Mouse (Mus musculus) testis, postnatal 10 days (tissue): ENCODE data around the gene Ccdc153.

Experiments
- DNase-seq: peaks from one replicate; pipeline ENCODE4 v3.0.0; 2021; ENCODE audit warnings: low spot score

Gene Ccdc153

DNA sequence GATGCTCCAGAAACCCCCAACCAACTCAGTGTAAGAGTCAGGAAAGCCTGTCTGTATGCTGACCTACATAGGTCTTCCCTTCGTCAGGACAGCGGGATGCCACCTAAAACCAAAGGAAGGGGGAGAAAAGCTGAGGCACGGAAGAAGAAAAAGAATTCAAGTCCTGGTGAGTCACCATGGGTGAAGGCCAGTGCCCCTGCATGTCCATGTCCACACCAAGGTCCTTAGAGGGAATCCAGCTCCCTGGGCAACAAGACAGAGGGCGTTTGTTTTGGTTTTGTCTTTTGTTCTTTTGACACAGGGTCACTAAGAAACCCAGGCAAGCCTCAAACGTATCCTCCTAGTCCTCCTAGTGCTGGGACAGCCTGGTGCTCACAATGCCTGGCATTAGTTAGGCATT, 435 bp downstream of the Ccdc153 start:
- no peak for DNase-seq

GRCm38 (mm10) chr9:44241418-44241817, 942 bp downstream of the Ccdc153 start:
- no peak for DNase-seq

- no peak for DNase-seq
Measured at GRCm38 (mm10) chr9:44243621-44244020, 3.1 kb downstream of the Ccdc153 start.

GRCm38 (mm10) chr9:44247907-44248306, 7.4 kb downstream of the Ccdc153 start:
- no peak for DNase-seq

DNA sequence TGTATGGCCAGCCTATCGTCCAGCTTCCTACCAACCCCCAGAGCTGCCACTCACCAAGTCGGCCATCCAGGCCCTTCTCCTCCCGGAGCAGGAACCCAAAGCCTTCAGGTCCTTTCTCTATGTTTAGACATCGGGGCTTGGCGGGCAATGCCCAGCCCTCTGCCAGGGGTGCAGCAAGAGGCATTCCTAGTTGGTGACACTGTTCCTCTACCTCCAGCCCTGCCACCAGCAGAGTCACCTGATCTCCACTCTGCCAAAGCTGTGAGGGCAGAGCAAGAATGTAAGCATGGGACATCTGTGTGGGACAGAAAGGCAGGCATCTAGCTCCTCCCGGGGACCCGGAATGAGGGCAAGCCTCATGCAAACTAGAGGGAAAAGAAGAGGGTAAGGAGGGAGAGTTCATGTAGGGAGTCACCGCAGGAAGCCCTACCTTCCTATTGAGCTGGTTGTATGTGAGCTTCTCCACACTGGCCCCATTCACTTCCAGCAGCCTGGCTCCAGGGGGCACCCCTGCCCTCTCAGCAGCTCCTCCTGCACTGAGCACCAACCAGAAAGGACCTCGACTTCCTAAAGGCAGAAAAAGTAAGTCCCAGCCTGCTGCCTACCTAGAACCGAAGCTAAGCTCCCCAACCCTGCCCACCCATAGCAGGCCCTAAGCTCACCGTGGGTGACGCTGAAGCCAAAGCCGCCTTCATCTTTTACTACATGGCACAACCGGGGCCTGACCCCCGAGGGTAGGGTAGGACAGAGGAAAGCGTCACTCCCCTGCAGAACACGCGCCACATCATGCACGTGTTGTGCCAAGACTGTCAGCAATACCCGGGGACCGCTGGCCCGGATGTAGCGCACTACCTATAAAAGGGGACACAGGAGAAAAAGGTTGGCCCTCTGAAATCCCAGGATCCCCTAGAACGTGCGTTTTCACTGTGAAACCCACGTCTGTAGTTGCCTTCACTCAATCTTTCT, 9.0 kb downstream of the Ccdc153 start:
- DNase-seq = peak; percentile 77

DNA sequence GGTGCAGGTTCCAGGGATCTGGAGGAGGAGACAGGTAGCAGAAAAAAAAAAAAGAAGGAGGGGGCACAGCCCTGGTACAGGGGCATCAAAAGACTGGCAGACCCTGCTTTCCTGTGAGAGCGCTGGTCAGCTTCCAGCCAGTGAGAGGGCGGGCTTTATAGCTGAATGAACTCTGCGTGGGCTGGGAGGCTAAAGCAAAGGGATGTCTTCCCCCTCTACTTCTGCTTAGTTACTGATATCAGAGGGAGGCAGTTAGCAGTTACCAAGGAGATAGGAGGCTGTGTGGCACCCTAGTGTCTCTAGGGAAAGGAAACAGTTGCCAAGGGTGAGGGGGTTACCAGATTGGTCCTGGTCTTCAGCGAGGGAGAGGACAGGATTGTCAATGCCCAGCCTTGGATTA, 10.0 kb downstream of the Ccdc153 start:
- DNase-seq = no peak

GRCm38 (mm10) chr9:44251314-44251713, 10.8 kb downstream of the Ccdc153 start, which contains the start of gene Pdzd3:
Gene Pdzd3 (minus strand): TSS chr9:44251471.
- DNase-seq = no peak

- DNase-seq = no peak
Measured at GRCm38 (mm10) chr9:44253441-44253840, 13.0 kb downstream of the Ccdc153 start.

- DNase-seq = no peak
Measured at GRCm38 (mm10) chr9:44254508-44255135, 14.1 kb downstream of the Ccdc153 start.

DNA sequence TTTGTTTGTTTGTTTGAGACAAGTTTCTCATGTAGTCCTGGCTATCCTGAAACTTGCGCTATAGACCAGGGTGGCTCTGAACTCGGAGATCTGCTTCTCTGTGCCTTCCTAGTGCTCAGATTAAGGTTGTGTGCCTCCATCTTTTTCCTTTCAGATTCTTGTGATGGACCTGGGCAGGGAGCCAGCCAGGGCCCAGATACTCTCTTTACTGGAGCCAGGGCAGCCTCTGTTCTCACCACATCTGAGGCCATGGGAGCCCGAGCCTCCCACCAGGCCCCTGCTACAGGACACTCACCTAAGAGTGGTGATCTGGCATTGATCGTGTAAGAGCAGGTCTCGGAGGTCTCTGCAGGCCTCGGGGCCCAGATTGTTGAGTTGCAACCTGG, 14.7 kb downstream of the Ccdc153 start:
- DNase-seq = no peak

- DNase-seq = peak; percentile 61
Measured at GRCm38 (mm10) chr9:44256213-44256612, 15.7 kb downstream of the Ccdc153 start.

DNA sequence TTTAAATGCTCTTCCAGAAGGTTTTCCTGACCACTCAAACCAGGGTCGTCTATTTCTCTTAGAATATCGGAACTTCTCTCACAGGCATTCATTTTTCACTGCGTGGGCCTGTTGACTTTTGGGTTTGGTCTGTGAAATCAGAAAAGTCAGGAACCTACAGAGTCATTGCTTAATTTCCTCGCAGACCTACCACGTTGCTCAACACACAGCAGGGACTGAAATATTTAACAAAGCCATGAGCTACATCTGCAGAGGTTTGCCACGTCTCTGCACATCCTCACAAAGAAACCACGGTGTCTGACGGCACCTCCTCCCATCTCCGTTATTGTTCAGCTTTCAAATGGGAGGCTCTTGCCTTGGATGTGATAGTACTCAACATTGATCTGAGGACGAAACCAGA, 18.5 kb downstream of the Ccdc153 start:
- DNase-seq = no peak

GRCm38 (mm10) chr9:44261388-44261787, 20.9 kb downstream of the Ccdc153 start:
- DNase-seq = no peak

DNA sequence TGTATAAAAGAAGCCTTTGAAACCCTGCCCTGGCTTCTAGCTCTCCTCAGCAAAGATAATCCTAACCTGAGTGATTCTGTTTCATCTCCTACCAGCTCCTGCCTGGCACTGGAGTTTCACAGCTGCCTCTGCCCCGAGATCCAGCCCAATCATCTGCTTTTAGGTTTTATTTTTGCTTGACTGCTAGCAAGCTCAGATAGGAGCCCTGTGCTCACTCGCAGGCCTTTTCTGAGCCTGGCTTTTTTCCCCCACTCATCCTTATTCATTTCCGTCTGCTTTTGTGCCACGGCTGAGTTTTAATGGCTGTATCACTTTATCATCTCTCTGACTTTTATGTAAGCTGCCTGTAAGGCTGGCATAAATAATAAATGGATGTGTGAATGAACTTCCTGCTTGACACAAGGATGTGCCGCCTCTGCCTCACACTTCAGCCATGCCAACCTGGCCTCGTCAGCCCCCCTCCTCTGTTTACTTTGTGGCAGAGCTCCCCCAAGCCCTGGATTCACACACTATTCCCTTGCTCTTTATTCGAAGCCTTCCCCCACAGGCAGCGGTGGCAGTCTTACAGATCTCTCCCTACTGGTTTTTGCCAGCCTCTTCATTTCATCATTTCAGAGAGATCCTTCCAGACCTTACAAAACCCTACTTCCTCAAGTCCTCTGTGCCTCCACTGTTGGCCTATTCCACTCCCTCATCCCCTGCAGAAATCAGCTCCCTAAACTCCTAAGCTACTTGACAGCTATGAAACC, 26.2 kb downstream of the Ccdc153 start:
- DNase-seq = no peak

- no peak for DNase-seq
Measured at GRCm38 (mm10) chr9:44267319-44268026, 27.0 kb downstream of the Ccdc153 start.

GRCm38 (mm10) chr9:44268027-44268360, 27.5 kb downstream of the Ccdc153 start:
- peak; percentile 97 for DNase-seq

- no peak for DNase-seq
Measured at GRCm38 (mm10) chr9:44268432-44268831, 28.0 kb downstream of the Ccdc153 start, which contains the start of gene Nlrx1. Gene Nlrx1 (minus strand): TSS chr9:44268599.

GRCm38 (mm10) chr9:44269077-44269476, 28.6 kb downstream of the Ccdc153 start:
- no peak for DNase-seq

GRCm38 (mm10) chr9:44269973-44270372, 29.5 kb downstream of the Ccdc153 start:
- no peak for DNase-seq

- no peak for DNase-seq
Measured at GRCm38 (mm10) chr9:44283183-44283582, 42.7 kb downstream of the Ccdc153 start.

GRCm38 (mm10) chr9:44286256-44286850, 45.9 kb downstream of the Ccdc153 start:
- no peak for DNase-seq

DNA sequence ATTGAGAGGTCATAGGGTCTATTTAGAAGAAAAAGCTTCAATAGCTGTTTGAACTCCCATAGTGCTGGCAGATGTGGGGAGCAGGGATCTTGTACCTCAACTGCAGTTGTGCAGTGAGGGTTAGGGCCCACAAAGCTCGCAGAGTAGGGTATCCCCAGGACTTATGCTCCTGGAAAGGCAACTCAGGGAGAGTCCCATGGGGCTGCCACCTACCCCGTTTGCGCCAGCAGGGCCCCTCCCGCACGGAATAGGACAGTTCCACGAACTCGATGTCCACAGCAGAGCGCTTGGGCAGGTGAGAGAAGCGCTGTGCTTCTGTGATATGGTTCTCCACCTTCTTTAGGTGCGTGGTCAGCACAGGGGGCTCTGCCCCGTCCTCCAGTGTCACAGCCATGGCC, 46.5 kb downstream of the Ccdc153 start:
- no peak for DNase-seq
